Mouse (Mus musculus) lung, postnatal 0 days (tissue): ENCODE data around the gene Dthd1.

Source experiments
- CTCF ChIP-seq: IDR thresholded peaks from 2 replicates; pipeline ENCODE4 v1.5.1; 2016; ENCODE audit warnings: antibody characterized with exemption, mild to moderate bottlenecking
- EP300 ChIP-seq: IDR thresholded peaks from 2 replicates; pipeline ENCODE4 v1.6.1; 2016; ENCODE audit warnings: antibody characterized with exemption, mild to moderate bottlenecking, control low read depth

DNA sequence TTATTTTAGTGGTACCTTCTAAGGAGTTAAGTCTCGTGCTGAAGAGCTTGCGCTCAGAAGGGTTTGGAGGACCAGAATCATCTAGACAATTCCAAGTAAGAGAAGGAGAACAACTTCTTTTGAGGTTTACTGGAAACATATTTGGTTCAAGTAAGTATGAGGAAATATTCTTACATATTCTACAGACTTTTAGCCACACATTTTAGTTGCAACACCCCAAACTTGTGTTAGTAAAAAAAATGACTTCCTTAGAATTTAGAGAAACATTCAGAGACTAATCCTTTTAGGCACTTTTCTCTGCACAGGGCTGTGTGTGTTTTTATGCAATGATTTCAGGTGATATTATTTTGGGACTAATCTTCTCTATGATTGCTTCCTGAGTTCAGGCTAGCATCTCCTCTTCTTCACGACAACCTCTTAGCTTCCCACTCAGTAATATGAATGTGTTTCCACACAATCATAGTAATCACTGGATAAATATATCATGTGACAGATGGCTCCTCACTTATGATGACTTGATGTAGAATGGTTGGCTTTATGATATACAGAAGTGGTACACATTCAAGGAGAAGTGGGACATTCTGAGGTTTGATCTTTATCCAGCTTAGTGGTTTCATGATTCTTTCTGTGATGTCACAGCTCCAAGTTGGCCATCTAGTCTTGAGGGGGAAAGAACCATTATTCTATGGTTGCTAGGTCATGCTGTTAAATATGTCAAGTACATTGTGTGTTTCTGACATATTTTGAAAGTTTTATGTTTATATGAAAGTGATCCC is 29.5 kb downstream of the Dthd1 start:
- TF ChIP-seq CTCF (no peak), EP300 (no peak)
